Mouse (Mus musculus) mouse embryonic stem cell (cell line): ENCODE data around the gene Mad1l1.

Experiments used
- in situ Hi-C, 2 experiments: fragments of 300-500 bp; cut with MboI; formaldehyde crosslinking; loops; 1 replicate in 1 of 2; 3 replicates in 1 of 2; pipeline ENCODE4 v1.14.3; 2019 to 2020; ENCODE audit warnings: low sequenced_read_pairs in 2 of 2, low pct_unique_long_range_greater_than_20kb in 1 of 2, mixed read lengths in 1 of 2; ENCODE audit not compliant: unreplicated experiment in 1 of 2

Mad1l1 gene

DNA sequence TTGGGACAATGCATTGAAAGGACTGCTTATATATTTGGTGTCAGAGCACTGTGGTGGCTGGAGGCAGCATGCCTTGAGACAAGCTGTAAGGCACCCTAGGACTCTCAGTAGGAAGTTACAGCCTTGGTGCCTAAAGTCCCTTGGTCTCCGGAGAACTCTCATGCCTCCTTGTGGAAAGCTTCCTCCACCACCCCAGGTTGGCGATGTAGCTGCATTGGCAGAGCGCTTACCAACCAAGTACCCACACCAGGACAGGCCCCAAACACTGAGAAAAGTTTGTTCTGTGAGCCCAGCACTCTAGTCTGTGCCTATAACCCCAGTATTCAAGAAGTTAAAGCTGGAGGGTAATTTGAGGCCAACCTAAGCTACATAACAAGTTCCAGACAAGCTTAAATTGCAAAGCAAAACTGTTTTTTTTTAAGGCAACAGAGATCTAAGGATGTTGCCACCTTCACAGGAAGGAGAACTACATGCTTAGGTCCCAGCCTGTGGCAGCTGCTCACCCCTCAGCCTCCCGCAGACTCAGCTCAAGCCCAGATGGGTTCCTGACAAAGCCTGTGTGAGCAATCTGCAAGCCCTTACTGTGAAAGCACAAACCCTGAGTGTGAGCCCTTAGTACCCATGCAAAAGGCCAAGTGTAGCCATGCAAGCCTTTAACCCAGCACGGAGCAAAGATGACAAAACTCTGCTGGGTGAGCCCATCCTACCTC, 50.2 kb downstream of the Mad1l1 start:
- in situ Hi-C loops, result no loop called here

DNA sequence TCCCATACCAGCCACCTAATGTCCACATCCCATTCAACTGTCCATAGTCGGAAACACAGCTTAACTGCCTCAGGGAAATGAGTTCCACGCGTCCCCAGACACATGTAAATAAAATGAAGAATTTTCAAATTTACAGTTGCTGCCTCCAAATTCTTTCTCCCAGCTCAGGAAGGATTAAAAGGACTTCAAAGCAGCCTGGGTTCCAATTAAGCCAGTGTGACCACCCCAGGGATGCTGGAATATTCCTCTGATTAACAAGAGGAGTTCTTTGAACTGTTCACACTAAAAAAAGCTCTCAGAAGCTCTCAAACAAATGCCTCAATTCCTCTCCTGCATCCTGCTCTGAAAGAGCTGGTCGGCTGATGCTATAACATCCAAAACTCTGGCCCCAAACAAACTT, 53.0 kb downstream of the Mad1l1 start:
- in situ Hi-C loops, result no loop called here

DNA sequence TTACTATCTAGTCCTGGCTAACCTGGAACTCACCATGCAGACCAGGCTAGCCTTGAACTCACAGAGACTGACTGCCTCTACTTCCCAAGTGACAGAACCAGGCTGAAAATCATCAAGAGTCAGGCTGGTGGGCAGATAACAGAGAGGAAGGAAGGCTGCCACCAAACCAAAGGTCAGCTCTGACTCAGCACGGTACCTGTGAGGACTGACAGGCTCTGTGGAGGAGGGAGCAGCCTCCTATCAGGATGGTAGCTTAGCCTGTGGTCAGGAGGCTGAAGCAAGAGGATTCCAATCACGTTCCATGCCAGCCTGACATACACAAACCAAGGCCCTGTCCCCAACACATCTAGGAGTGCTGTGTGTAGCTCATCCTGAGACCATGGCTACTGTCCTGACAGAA, 54.3 kb downstream of the Mad1l1 start:
- in situ Hi-C loops, result no loop called here

DNA sequence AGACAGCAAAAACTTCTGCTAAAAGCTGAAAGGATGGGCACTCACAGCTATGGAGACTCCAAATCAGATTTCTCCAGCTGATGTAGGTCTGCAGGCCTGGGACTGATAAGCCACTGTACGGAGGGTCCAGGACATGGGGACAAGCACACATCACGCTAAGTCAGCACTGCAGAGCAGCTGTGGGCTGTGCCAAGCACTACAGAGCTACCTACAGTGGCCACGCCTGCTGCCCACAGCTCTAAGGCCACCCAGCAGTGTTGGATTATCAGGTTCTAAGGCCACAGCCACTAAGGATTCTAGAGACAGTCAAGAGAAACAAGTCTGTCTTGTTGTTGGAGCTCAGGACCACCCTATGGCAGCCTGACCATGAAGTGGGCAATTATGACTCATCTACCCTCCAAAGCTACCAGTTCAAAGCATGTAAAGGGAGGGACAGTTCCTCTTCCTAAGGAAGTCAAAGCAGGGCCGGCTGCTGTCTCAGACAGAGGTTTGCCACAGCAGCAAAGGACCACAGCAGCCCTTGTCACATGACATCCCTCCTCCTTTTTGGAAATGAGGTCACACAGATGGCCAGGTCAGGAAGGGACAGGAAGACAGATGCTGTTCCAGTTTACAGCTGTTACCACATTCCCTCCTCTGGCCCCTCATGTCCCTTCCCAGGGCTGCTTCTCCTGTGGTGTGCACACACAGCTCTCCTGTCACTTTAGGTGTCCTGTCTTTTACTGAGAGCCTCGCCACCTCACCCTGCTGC, 56.4 kb downstream of the Mad1l1 start:
- in situ Hi-C loops, result no loop called here

DNA sequence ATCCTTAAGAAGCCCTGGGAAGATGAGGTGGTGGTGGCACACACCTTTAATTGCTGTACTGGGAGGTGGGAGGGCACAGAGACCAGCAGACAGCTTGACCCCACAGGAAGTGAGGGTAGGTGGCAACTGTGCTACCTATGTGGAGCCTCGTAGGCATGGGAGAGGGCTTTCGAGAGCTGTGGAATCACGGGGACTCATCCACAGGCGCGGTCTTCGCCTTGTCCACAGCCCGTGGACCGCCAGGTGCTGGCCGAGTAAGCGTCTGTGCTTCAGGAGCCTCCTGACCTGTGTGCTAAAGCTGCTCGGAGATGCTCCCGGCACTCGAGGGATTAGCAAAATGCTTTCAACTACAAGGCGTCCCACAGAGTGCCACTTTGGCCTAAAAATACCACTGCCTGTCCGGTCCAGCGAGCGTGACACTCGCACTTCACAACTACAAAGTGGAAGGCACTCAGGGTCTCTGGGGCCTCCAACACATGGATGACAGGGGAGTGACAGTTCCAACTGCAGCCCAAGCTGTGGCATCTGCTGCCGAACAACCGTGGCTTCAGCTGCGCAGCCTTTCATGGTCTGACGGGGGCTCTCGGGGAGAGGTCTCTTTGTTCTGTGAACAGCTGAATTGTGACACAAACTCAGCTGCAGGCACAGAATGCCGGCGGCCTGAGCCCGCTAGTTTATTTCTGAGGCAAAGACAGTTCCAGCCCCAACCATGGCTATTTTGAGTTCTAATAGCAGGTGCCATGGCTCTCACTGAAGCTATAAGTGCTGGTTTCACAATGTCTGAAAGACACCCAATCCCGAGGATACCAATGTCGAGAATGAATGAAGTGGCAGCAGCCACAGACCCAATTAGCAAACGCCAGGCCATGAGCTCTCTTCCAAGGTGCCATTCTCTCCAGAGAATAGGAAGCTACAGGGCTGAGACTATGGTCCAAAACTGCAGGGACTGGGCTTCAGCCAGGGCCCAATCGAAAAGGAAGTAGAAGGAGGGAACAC, 57.3 kb downstream of the Mad1l1 start:
- in situ Hi-C loops, result no loop called here

DNA sequence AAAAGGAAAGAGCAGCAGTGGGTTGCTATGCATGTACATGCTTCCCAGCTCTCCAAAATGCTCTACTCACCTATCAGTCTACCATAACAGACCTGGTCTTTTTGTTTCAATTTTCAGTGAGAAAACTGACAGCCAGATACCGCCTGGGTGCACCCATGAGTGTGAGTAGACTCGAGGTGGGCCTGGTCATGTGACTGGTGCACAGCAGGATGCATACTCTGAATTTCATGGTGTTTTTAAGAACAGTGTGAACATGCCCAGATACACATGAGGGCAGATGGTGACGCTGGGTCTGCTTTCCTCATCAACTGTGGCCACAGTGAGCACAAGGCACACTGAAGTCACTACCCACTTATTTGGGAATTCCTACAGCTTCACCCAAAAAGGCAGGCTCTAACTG, 59.0 kb downstream of the Mad1l1 start:
- in situ Hi-C loops, result no loop called here

DNA sequence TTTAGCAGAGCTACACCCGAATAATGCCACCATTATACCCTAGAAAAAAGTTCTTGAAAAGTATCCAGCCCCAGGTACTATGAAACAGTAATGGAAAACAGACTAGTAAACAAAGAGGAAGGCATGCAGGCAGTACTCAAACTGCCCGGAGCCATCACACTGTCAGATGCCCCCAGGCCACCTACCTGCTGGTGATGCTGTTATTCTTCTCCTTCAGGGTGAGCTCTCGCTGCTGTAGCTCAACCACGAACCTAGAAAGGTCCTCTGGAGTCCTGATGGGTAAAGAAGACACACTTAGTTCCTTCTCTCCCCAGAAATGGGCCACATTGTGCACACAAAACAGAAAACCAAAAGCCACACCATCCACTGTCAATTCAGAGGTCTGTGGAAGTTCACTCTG, 60.0 kb downstream of the Mad1l1 start:
- in situ Hi-C loops, result no loop called here

DNA sequence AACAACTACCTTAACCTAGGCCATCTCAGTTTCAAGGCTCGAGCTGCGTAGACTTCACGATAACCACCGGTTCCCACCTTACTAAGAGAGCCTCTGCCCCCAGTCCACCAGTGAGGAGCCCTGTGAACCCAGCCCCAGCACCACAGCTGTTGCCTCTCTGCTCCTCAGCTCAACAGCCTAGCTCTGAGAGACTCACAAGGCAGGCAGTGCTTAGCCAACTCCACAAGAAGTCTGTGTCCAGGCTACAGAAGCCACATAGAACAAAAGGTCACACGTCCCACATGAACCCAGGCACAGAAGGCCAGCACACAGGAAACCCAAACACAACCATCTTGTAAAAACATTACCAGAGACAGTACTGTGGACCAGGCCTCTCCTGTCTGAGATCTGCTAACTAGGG, 62.7 kb downstream of the Mad1l1 start:
- in situ Hi-C loops, result no loop called here

DNA sequence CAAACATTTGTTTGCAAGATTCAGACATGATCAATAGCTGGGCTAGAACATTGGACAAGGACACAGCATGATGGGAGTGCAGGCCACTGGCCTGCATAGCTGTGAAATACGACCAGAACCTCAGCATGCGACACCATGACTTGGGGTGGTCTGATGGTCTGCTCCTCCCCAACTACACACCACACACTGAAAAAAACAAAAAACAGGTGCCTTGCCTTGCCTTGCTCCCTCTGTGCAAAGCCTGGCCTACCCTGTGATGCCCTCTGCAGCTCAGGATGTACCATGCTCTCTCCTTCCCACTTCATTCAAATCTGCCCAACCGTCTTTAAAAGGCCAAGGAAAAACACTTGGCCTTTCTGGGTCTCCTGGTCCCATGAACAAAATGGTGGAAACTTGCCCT, 63.3 kb downstream of the Mad1l1 start:
- in situ Hi-C loops, result no loop called here

DNA sequence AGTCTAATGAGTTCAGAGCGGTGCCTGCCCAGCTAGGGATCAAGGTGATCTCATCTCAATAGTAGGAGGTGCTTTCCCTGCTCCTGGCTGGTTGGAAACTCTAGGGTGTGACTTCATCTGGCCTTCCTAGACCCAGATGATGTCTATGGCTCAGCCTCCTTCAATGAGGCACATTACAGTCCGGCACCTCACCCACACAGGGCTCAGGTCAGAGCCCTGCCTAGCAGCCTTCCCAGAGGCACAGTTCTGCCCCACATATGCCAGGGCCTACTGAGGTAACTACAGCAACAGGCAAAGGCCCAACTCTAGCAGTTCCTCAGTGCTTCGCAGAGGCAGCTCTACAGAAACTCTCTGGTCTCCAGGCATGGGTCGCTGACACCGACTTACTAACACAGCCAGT, 63.9 kb downstream of the Mad1l1 start:
- in situ Hi-C loops, result no loop called here

DNA sequence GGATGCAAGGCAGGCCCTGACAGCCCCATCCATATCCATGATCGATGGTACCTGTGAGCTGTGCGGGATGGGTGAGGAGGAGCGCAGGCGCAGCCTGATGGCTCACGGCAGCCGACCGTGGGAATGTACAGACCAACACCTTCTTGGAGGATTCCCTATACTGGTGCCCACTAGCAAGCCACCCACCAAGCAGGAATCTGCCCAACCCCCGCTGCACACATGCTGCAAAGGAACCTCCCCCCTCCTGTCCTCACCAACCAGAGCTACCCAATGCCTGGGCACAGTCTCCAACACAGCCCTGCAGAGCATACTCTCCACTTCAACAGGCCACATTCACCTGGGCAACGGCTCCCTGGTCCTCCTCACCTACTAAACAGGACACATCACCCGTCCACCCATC, 64.7 kb downstream of the Mad1l1 start:
- in situ Hi-C loops, result no loop called here

DNA sequence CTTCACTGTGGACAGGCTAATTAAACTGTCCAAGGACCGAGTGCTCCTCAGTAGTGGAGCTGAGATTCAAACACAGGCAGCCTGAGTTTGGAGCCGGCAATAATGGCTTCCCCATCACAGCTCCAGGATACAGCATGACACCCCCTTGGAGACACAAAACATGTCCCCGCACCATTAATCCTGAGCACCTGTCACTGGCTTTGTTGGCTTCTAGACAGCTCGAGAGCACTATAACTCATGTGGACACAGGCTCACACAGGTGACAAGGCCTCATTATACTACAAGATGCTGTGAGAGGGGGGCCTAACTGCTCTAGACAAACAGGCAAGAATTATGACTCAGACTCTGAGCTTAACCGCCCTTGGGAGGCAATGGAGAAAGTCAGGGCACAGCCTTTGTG, 66.1 kb downstream of the Mad1l1 start:
- in situ Hi-C loops, result no loop called here

DNA sequence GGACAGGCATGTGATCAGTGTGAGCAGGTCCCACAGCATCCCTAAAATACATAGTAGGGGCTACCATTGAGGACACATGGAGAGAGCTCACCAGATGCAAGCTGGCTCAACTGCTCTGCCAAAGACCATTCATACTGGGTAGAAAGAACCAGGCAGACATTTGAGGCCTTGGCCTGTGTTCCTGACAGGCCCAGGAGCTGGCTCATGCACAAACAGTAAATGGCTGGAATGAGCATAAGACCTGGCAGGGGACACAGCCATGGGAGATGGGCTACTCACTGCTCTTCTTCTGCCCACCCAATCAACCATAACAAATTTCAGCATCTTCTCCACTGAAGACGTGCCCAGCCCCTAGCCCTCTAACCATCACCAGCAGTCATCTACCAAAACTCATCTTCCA, 66.7 kb downstream of the Mad1l1 start:
- in situ Hi-C loops, result no loop called here

DNA sequence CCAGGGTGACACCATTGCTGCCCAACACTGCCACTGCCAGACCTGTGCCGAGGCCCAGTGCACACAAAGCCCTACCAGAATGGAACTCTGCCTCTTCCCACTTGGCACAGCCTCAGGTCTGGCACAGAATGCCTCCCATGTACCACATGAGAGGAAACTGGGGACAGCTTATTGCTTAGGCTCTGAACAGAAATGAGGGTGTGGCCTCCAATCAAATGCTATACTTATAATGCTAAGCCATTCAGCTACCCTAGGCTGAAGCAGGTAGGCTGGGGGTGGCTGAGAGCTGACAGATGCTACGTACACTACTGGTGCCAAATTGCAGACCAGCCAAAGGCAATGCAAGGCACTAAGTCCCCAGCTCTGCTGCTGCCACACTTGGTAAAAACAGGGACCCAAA, 69.4 kb downstream of the Mad1l1 start:
- in situ Hi-C loops, result no loop called here

DNA sequence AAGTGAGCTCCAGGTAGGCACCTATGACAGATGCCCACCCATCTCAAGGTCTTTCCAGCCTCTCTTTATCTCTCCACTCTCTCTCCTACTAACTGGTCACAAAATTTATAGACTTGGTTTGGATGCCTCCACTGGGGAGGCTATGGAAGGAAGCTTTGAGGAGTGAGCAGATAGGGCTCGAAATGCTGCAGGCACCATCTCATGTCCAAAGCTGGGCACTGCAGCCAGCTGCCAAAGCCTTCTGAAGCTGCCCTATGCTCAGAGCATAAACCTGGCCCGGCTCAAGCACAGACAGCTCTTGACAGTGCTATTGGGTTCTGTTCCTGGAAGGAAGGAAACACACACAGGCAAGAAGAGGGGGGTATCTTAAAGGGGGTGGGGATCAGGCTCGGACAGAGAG, 71.0 kb downstream of the Mad1l1 start:
- in situ Hi-C loops, result no loop called here

DNA sequence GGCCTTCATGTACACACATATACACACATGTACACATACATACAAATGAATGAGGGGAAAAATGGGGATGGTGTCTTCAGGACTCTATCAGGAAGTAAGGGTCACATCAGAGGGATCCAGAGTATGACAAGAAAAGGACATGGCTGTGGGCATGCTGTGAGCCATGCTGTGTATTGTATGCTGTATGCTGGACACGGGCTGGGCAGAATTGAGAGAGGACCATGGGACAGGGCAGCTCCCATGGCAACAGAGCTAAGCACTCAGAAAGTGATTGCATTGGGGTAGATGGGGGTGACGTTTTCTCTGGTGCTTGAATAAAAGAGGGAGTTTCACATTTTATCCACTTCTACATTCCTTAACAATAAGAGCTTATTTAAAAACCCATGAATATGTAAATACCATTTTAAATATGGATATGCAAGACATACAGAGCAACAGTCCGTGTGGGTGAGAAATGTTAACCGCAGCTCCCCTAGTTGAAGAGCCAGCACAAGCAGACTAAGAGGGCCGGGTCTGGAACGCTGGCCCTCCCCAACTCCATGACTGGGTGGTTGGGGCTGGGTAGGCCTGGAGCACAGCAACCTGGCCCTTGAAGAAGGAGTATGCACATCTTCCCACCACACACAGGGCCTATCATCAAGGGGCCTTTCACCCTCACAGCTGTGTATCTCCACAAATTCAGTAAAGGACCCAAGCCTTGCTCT, 71.8 kb downstream of the Mad1l1 start:
- in situ Hi-C loops, result no loop called here

DNA sequence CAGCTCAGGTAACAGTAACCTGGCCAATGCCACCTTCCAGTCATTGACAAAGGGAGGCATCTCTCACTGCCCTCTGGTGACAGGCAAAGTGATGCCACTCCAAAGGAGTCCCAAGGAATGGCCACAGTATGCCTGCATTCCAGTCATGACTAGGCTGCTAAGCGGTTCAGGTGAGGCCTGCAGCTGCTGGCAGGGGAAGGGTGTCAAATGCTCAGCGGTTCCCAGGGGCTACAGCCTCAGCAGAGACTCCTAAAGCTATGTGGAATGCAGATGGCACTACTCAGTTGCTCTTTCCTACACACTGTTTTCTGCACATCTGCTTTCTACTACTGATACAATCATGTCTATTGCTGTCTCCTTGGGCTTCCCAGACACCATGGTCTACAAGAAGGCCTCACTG, 73.3 kb downstream of the Mad1l1 start:
- in situ Hi-C loops, result no loop called here

DNA sequence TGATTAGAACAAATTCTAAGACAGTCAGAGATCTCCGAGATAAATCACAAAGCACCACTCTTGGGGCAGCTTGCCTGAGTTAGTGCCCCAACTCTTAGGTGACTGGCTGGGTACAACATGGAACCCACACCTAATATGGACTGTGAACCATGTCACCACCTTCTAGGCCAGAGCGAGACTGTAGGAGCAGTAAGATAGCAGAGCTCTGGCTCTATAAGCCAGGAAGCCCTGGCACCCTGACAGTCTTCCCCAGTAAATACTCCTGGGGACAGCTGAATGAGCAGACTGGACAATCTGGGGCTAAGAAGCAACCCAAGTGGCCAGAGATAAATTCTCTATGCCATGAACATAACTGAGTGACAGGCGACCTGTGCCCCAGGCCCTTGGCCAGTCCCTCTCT, 81.1 kb downstream of the Mad1l1 start:
- in situ Hi-C loops, result no loop called here

DNA sequence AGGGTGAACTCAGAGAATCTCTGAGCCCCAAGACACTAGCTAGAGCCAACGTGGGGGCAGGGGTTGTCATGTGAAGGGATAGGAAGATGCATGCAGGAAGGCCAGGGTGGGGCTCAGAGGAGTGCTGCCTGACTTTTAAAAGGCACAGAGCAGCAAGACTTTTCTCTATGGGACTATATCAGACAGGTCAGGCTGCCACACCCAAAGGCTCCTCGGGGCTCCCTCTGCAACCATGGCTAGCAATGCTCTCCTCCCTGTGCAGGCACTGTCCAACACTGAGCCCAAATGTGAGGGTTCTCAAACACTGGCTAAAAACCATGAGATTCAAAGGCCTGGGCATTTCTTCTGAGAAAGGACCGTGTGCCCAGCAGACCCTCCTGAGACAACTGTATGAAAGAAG, 82.5 kb downstream of the Mad1l1 start:
- in situ Hi-C loops, result no loop called here
